Mouse (Mus musculus): Measurements from ENCODE around the gene Als2cl. TPM values are rescaled to one million over a fixed set of nuclear protein-coding genes. Genes with fewer than 3 reads are reported as not detected.

The Als2cl gene
- total and polyA plus RNA-seq, 2 experiments = 8.0 to 45.5 TPM

GRCm38 (mm10) chr9:110914631-110915236 is 35.1 kb downstream of the Als2cl start:
- TF ChIP-seq CTCF (IDR thresholded peaks at IDR 0.05; ENCODE audit: low read depth, low read length) = no peak
- no peak for TF ChIP-seq POLR2A (IDR thresholded peaks at IDR 0.05; ENCODE audit: extremely low read depth, insufficient read depth, low read length)
- Histone ChIP-seq H3K9ac (ENCODE audit: low read depth, low read length) (no peak overlapping the region), H3K4me1 (ENCODE audit: control insufficient read depth, insufficient read depth, low read length) (no peaks in the 10 kb centered on the region), H3K4me3 (ENCODE audit: insufficient read depth, low read depth, low read length) (no peak overlapping the region), H3K79me2 (ENCODE audit: control insufficient read depth, insufficient read depth, low read length) (no peaks in the 10 kb centered on the region), H3K36me3 (ENCODE audit: control insufficient read depth, insufficient read depth, low read length) (no peaks in the 10 kb centered on the region), H3K27me3 (ENCODE audit: control insufficient read depth, insufficient read depth, low read length) (no peaks in the 10 kb centered on the region), H3K27ac (replicated peaks; ENCODE audit: insufficient read depth, low read depth, low read length) (no peak overlapping the region)
- 65% methylated on average over 21 of the region's 21 CpGs for WGBS
- DNase-seq (ENCODE audit: extremely low read depth, low read depth, low spot score) = no peak

GRCm38 (mm10) chr9:110915466-110915865 is 35.8 kb downstream of the Als2cl start:
- H3K27ac ChIP-seq (replicated peaks; ENCODE audit: insufficient read depth, low read depth, low read length) = no peak overlapping the region
- 65% methylated on average over 8 of the region's 8 CpGs for WGBS

GRCm38 (mm10) chr9:110916786-110917185 is 37.1 kb downstream of the Als2cl start, which contains the start of gene Fam240a:
Gene Fam240a (minus strand): TSS chr9:110916861.
- WGBS = 87% methylated on average over 7 of the region's 7 CpGs
- H3K79me2 ChIP-seq (ENCODE audit: control insufficient read depth, insufficient read depth, low read length) = no peaks in the 10 kb centered on the region
- H3K27ac ChIP-seq (replicated peaks; ENCODE audit: insufficient read depth, low read depth, low read length) = no peak within 1 kb of the TSS
- no peaks in the 10 kb centered on the region for H3K4me1 ChIP-seq (ENCODE audit: control insufficient read depth, insufficient read depth, low read length)
- no peak for DNase-seq (ENCODE audit: extremely low read depth, low read depth, low spot score)
- TF ChIP-seq CTCF (IDR thresholded peaks at IDR 0.05; ENCODE audit: low read depth, low read length) (no peak), POLR2A (IDR thresholded peaks at IDR 0.05; ENCODE audit: extremely low read depth, insufficient read depth, low read length) (no peak)
- H3K4me3 ChIP-seq (ENCODE audit: insufficient read depth, low read depth, low read length) = no peak within 1 kb of the TSS
- no peaks in the 10 kb centered on the region for H3K27me3 ChIP-seq (ENCODE audit: control insufficient read depth, insufficient read depth, low read length)
- no peak within 1 kb of the TSS for H3K9ac ChIP-seq (ENCODE audit: low read depth, low read length)
- no peaks in the 10 kb centered on the region for H3K36me3 ChIP-seq (ENCODE audit: control insufficient read depth, insufficient read depth, low read length)

More at GRCm38 (mm10) chr9:110915466-110915865, 35.8 kb downstream of the Als2cl start:
- DNase-seq (ENCODE audit: extremely low read depth, low read depth, low spot score) = no peak
- Histone ChIP-seq H3K4me1 (ENCODE audit: control insufficient read depth, insufficient read depth, low read length) (no peaks in the 10 kb centered on the region), H3K79me2 (ENCODE audit: control insufficient read depth, insufficient read depth, low read length) (no peaks in the 10 kb centered on the region), H3K9ac (ENCODE audit: low read depth, low read length) (no peak overlapping the region), H3K36me3 (ENCODE audit: control insufficient read depth, insufficient read depth, low read length) (no peaks in the 10 kb centered on the region), H3K4me3 (ENCODE audit: insufficient read depth, low read depth, low read length) (no peak overlapping the region), H3K27me3 (ENCODE audit: control insufficient read depth, insufficient read depth, low read length) (no peaks in the 10 kb centered on the region)
- TF ChIP-seq POLR2A (IDR thresholded peaks at IDR 0.05; ENCODE audit: extremely low read depth, insufficient read depth, low read length) = no peak
- TF ChIP-seq CTCF (IDR thresholded peaks at IDR 0.05; ENCODE audit: low read depth, low read length) = no peak

- no peak for DNase-seq (ENCODE audit: extremely low read depth, low read depth, low spot score)
- H3K36me3 ChIP-seq (ENCODE audit: control insufficient read depth, insufficient read depth, low read length) = no peaks in the 10 kb centered on the region
- TF ChIP-seq POLR2A (IDR thresholded peaks at IDR 0.05; ENCODE audit: extremely low read depth, insufficient read depth, low read length) = no peak
- TF ChIP-seq CTCF (IDR thresholded peaks at IDR 0.05; ENCODE audit: low read depth, low read length) = no peak
- H3K27ac ChIP-seq (replicated peaks; ENCODE audit: insufficient read depth, low read depth, low read length) = no peak overlapping the region
- H3K9ac ChIP-seq (ENCODE audit: low read depth, low read length) = no peak overlapping the region
- 59% methylated on average over 15 of the region's 15 CpGs for WGBS
- no peaks in the 10 kb centered on the region for H3K4me1 ChIP-seq (ENCODE audit: control insufficient read depth, insufficient read depth, low read length)
- H3K79me2 ChIP-seq (ENCODE audit: control insufficient read depth, insufficient read depth, low read length) = no peaks in the 10 kb centered on the region
- H3K4me3 ChIP-seq (ENCODE audit: insufficient read depth, low read depth, low read length) = no peak overlapping the region
- H3K27me3 ChIP-seq (ENCODE audit: control insufficient read depth, insufficient read depth, low read length) = no peaks in the 10 kb centered on the region
Observed at GRCm38 (mm10) chr9:110920665-110921419, 41.2 kb downstream of the Als2cl start.

GRCm38 (mm10) chr9:110922759-110923158 is 43.1 kb downstream of the Als2cl start:
- peak; percentile 40 for DNase-seq (ENCODE audit: extremely low read depth, low read depth, low spot score)
- Histone ChIP-seq H3K4me1 (ENCODE audit: control insufficient read depth, insufficient read depth, low read length) (no peaks in the 10 kb centered on the region), H3K4me3 (ENCODE audit: insufficient read depth, low read depth, low read length) (no peak overlapping the region), H3K9ac (ENCODE audit: low read depth, low read length) (no peak overlapping the region), H3K27ac (replicated peaks; ENCODE audit: insufficient read depth, low read depth, low read length) (no peak overlapping the region), H3K36me3 (ENCODE audit: control insufficient read depth, insufficient read depth, low read length) (no peaks in the 10 kb centered on the region), H3K79me2 (ENCODE audit: control insufficient read depth, insufficient read depth, low read length) (no peaks in the 10 kb centered on the region), H3K27me3 (ENCODE audit: control insufficient read depth, insufficient read depth, low read length) (no peaks in the 10 kb centered on the region)
- WGBS = 16% methylated on average over 7 of the region's 7 CpGs
- TF ChIP-seq CTCF (IDR thresholded peaks at IDR 0.05; ENCODE audit: low read depth, low read length) (peak; percentile 95), POLR2A (IDR thresholded peaks at IDR 0.05; ENCODE audit: extremely low read depth, insufficient read depth, low read length) (no peak)

- H3K27ac ChIP-seq (replicated peaks; ENCODE audit: insufficient read depth, low read depth, low read length) = no peak overlapping the region
- DNase-seq (ENCODE audit: extremely low read depth, low read depth, low spot score) = no peak
- H3K9ac ChIP-seq (ENCODE audit: low read depth, low read length) = no peak overlapping the region
- no peak overlapping the region for H3K4me3 ChIP-seq (ENCODE audit: insufficient read depth, low read depth, low read length)
- no peaks in the 10 kb centered on the region for H3K4me1 ChIP-seq (ENCODE audit: control insufficient read depth, insufficient read depth, low read length)
- no peaks in the 10 kb centered on the region for H3K27me3 ChIP-seq (ENCODE audit: control insufficient read depth, insufficient read depth, low read length)
- no peaks in the 10 kb centered on the region for H3K36me3 ChIP-seq (ENCODE audit: control insufficient read depth, insufficient read depth, low read length)
- no peaks in the 10 kb centered on the region for H3K79me2 ChIP-seq (ENCODE audit: control insufficient read depth, insufficient read depth, low read length)
- TF ChIP-seq CTCF (IDR thresholded peaks at IDR 0.05; ENCODE audit: low read depth, low read length) (no peak), POLR2A (IDR thresholded peaks at IDR 0.05; ENCODE audit: extremely low read depth, insufficient read depth, low read length) (no peak)
- 82% methylated on average over 6 of the region's 6 CpGs for WGBS
Observed at GRCm38 (mm10) chr9:110931573-110931972, 51.9 kb downstream of the Als2cl start.
